Mouse (Mus musculus): ENCODE results near the gene Atad1. TPM values are rescaled to one million over a fixed set of nuclear protein-coding genes. Genes with fewer than 3 reads are reported as not detected.

Atad1 gene
- polyA plus RNA-seq, 1 experiment from 2014 or later, result 79.7 TPM

DNA sequence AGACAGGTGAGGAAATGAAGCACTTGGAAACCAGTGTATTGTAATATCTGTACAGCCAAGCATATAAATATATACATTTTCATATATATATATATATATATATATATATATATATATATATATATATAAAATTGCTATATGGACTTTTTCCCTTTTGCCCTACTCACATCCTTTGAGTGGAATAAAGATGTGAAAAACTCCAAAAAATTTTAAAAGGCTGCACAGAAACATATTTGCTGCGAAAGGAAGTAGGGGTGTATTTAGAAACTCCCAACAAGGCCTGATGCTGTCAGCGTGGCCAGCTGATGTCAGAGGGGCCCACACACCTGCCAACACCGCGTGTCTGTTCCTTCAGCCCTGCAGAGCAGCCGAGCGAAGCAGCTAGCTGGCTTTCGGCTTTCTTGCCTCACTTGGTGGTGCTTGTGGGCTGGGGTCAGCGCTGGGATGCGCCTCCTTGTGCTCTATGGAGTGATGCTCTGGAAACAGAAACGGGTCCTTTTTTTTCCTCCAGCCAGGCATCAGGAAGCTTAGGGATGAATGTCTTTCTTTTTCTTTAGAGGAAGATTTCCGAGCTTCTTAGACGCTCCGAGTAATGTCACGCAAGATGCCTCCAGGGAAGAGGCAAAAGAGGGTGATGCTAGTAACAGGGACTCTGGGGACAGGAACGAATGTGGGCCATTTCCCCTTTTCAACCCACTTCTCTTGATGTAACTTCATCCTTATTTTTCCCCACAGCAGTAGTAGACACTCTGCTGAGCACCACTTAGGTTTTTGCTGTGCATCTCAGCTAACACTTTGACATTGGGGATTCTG is 14.8 kb upstream of the Atad1 start:
- Histone ChIP-seq H3K36me3 (ENCODE audit: control insufficient read depth, insufficient read depth, low read length) (no peaks in the 10 kb centered on the region), H3K27ac (ENCODE audit: low read depth) (no peak overlapping the region), H3K9ac (ENCODE audit: low read length) (no peak overlapping the region), H3K4me2 (ENCODE audit: low read length) (no peak overlapping the region), H3K9me3 (ENCODE audit: control insufficient read depth, low read length) (no peaks in the 10 kb centered on the region), H3K4me1 (replicated peaks; ENCODE audit: control insufficient read depth, insufficient read depth, low read length) (peaks cover 9% of the 10 kb centered on the region; the same call in 1 of the 2 replicates), H3K27me3 (replicated peaks; ENCODE audit: control insufficient read depth, insufficient read depth, low read length) (no peaks in the 10 kb centered on the region), H3K4me3 (ENCODE audit: low read depth, low read length) (no peak overlapping the region)
- ATAC-seq (replicated peaks; ENCODE audit: low FRiP score, low TSS enrichment, low read depth) (no peak), DNase-seq (ENCODE audit: low spot score) (no peak)
- WGBS, result 29% methylated on average over 15 of the region's 15 CpGs

DNA sequence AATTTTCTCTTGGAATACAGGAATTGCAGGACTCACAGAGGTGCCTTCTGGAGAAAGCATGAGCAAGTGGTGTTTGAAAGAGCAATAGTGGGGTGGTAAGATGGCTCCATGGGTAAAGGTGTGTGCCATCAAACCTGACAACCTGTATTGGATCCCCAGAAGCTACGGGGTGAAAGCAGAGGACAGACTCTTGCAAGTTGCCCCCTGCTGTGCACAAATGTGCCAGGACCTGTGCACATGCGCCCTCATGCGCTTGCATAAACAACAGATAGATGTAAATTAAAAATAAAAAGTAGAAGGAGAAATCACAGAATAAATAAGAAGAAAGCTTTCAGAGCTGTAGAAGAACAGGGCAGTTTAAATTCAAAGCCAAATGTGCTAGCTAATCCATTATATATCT is 13.8 kb upstream of the Atad1 start:
- WGBS, result 85% methylated on average over 3 of the region's 3 CpGs
- Histone ChIP-seq H3K27me3 (replicated peaks; ENCODE audit: control insufficient read depth, insufficient read depth, low read length) (no peaks in the 10 kb centered on the region), H3K4me2 (ENCODE audit: low read length) (no peak overlapping the region), H3K9ac (ENCODE audit: low read length) (no peak overlapping the region), H3K9me3 (ENCODE audit: control insufficient read depth, low read length) (no peaks in the 10 kb centered on the region), H3K4me1 (replicated peaks; ENCODE audit: control insufficient read depth, insufficient read depth, low read length) (peaks cover 9% of the 10 kb centered on the region; the same call in 1 of the 2 replicates), H3K36me3 (ENCODE audit: control insufficient read depth, insufficient read depth, low read length) (no peaks in the 10 kb centered on the region), H3K27ac (ENCODE audit: low read depth) (no peak overlapping the region), H3K4me3 (ENCODE audit: low read depth, low read length) (no peak overlapping the region)
- ATAC-seq (replicated peaks; ENCODE audit: low FRiP score, low TSS enrichment, low read depth) (no peak), DNase-seq (ENCODE audit: low spot score) (no peak)

DNA sequence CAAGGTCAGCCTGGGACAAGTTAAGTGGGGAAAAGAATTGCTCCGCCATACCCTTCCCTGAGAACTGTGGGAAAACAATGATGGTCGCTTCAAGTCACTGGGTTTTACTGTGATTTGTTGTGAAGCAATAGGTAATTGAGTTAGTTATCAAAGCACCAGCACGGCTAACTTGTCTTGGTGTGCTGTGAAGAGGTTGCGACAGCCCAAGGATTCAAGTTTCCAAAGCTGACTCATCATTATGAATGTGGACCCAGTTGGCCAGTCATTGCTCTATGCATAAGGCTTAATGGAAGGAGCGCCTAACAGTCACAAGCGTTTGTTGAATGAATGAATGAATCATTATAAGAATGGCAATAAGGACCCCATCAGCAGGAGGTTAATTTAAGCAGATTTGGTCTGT is 12.8 kb upstream of the Atad1 start:
- H3K9ac ChIP-seq (ENCODE audit: low read length), result no peak overlapping the region
- no peak overlapping the region for H3K27ac ChIP-seq (ENCODE audit: low read depth)
- no peaks in the 10 kb centered on the region for H3K9me3 ChIP-seq (ENCODE audit: control insufficient read depth, low read length)
- H3K4me1 ChIP-seq (replicated peaks; ENCODE audit: control insufficient read depth, insufficient read depth, low read length), result peaks cover 9% of the 10 kb centered on the region; the same call in 1 of the 2 replicates
- no peak overlapping the region for H3K4me3 ChIP-seq (ENCODE audit: low read depth, low read length)
- H3K36me3 ChIP-seq (ENCODE audit: control insufficient read depth, insufficient read depth, low read length), result no peaks in the 10 kb centered on the region
- WGBS, result 93% methylated on average over 6 of the region's 6 CpGs
- ATAC-seq (replicated peaks; ENCODE audit: low FRiP score, low TSS enrichment, low read depth) (no peak), DNase-seq (ENCODE audit: low spot score) (no peak)
- H3K4me2 ChIP-seq (ENCODE audit: low read length), result no peak overlapping the region
- H3K27me3 ChIP-seq (replicated peaks; ENCODE audit: control insufficient read depth, insufficient read depth, low read length), result no peaks in the 10 kb centered on the region

DNA sequence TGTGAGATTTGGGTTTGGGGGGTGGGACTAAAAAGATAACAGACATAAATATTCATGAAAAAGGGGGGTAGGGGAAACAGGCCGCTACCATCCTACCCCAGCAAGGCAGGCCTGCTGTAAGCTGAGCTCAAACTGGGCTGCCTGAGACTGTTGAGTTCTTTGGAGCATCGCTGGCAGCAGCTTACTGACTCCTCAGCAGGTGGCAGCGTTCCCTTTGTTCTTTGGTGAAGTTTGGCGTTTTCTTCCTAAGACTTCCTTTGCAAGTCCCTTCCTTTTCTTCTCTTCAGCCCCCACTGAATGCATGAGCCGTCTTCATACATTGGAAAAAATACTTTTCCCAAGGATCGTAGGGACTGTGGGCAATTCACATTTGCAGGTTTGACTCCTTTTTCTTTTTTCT is 9.8 kb upstream of the Atad1 start:
- H3K27me3 ChIP-seq (replicated peaks; ENCODE audit: control insufficient read depth, insufficient read depth, low read length), result no peaks in the 10 kb centered on the region
- no peak overlapping the region for H3K9ac ChIP-seq (ENCODE audit: low read length)
- no peak for DNase-seq (ENCODE audit: low spot score)
- no peak overlapping the region for H3K27ac ChIP-seq (ENCODE audit: low read depth)
- H3K9me3 ChIP-seq (ENCODE audit: control insufficient read depth, low read length), result no peaks in the 10 kb centered on the region
- H3K36me3 ChIP-seq (ENCODE audit: control insufficient read depth, insufficient read depth, low read length), result no peaks in the 10 kb centered on the region
- no peak for ATAC-seq (replicated peaks; ENCODE audit: low FRiP score, low TSS enrichment, low read depth)
- no peak overlapping the region for H3K4me2 ChIP-seq (ENCODE audit: low read length)
- WGBS, result 23% methylated on average over 6 of the region's 6 CpGs
- no peaks in the 10 kb centered on the region for H3K4me1 ChIP-seq (replicated peaks; ENCODE audit: control insufficient read depth, insufficient read depth, low read length)
- H3K4me3 ChIP-seq (ENCODE audit: low read depth, low read length), result no peak overlapping the region

DNA sequence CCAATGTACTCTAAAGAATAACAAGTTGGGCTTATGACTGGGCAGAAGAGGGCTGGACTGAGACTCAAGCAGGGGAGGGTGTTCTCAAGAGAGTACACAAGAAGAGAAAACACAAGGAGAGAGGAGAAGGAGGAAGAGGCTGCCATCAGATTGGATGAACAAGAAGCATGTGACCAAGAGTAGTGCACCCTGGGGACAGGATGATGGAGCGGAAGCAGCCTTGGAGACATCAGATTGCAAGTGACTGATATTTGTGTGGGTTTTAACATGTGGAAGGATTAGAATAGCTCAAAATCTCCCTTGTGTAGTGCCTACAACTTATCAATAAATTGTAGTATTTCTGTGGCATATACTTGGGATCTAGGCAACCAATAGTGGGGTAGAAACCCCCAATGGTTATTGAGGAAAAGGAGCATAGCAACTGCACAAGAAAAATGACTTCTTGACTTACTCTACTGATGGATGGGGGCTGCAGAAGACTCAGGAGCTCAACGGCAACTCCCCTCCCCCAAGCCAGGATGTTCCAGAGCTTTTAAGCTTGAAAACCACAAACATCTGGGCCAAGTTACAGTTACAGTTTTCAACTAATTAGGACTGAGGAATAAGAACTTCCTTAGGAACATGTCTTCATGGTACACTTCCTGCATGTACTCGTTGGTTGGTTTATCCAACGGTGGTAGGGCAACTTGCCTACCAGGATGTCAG is 1.2 kb upstream of the Atad1 start:
- Histone ChIP-seq H3K4me1 (replicated peaks; ENCODE audit: control insufficient read depth, insufficient read depth, low read length) (no peaks in the 10 kb centered on the region), H3K36me3 (ENCODE audit: control insufficient read depth, insufficient read depth, low read length) (no peaks in the 10 kb centered on the region), H3K4me3 (ENCODE audit: low read depth, low read length) (no peak overlapping the region), H3K27me3 (replicated peaks; ENCODE audit: control insufficient read depth, insufficient read depth, low read length) (no peaks in the 10 kb centered on the region), H3K27ac (ENCODE audit: low read depth) (no peak overlapping the region), H3K9me3 (ENCODE audit: control insufficient read depth, low read length) (no peaks in the 10 kb centered on the region), H3K9ac (ENCODE audit: low read length) (no peak overlapping the region), H3K4me2 (ENCODE audit: low read length) (no peak overlapping the region)
- DNase-seq (ENCODE audit: low spot score) (no peak), ATAC-seq (replicated peaks; ENCODE audit: low FRiP score, low TSS enrichment, low read depth) (no peak)
- WGBS, result 85% methylated on average over 4 of the region's 4 CpGs

DNA sequence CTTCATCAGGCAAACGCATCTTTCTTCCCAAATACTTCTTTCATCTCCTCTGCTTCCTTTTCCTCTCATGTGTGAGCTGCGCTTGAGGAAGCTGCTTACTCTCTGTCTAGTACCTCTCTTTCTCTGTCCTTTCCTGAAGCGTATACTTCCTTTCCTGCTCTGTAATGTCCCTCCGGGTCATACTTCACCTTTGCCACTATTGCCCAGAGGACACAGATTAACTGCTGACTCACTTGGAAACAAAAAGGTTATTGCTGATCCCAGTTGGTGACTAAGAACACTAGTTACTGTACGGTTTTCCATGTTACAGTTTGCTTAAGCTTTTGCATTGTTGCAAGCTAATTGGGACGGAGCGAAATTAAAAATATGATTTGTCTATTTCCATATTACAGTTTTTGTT is 1.7 kb downstream of the Atad1 start:
- H3K27ac ChIP-seq (ENCODE audit: low read depth), result no peak overlapping the region
- H3K4me2 ChIP-seq (ENCODE audit: low read length), result no peak overlapping the region
- no peak overlapping the region for H3K9ac ChIP-seq (ENCODE audit: low read length)
- DNase-seq (ENCODE audit: low spot score) (no peak), ATAC-seq (replicated peaks; ENCODE audit: low FRiP score, low TSS enrichment, low read depth) (no peak)
- H3K4me1 ChIP-seq (replicated peaks; ENCODE audit: control insufficient read depth, insufficient read depth, low read length), result no peaks in the 10 kb centered on the region
- 80% methylated on average over 7 of the region's 7 CpGs for WGBS
- H3K9me3 ChIP-seq (ENCODE audit: control insufficient read depth, low read length), result no peaks in the 10 kb centered on the region
- H3K4me3 ChIP-seq (ENCODE audit: low read depth, low read length), result no peak overlapping the region
- no peaks in the 10 kb centered on the region for H3K36me3 ChIP-seq (ENCODE audit: control insufficient read depth, insufficient read depth, low read length)
- no peaks in the 10 kb centered on the region for H3K27me3 ChIP-seq (replicated peaks; ENCODE audit: control insufficient read depth, insufficient read depth, low read length)

DNA sequence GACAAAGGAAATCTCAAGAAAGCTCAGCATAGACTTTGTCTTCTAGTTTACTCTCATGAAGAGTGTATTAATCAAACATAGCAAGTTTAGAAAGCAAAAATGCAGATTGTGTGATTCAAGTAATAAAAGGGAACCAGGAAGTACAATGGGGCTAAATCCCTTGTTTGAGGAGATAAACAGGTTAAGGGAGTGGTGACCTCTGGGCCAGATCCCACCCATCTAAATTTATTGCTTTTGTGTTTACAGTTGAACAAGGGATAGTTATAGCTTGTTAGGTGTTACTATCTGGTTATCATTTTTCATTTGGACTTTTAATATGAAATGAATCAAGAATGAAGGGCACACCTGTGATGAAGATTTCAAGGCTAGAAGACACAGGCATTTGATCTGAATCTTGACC is 6.7 kb downstream of the Atad1 start:
- Histone ChIP-seq H3K4me2 (ENCODE audit: low read length) (no peak overlapping the region), H3K4me1 (replicated peaks; ENCODE audit: control insufficient read depth, insufficient read depth, low read length) (no peaks in the 10 kb centered on the region), H3K36me3 (ENCODE audit: control insufficient read depth, insufficient read depth, low read length) (no peaks in the 10 kb centered on the region), H3K9me3 (ENCODE audit: control insufficient read depth, low read length) (no peaks in the 10 kb centered on the region), H3K4me3 (ENCODE audit: low read depth, low read length) (no peak overlapping the region), H3K9ac (ENCODE audit: low read length) (no peak overlapping the region), H3K27ac (ENCODE audit: low read depth) (no peak overlapping the region), H3K27me3 (replicated peaks; ENCODE audit: control insufficient read depth, insufficient read depth, low read length) (0 out of 2 replicates have a peak, but pooled peaks cover 4% of the 10 kb centered on the region)
- ATAC-seq (replicated peaks; ENCODE audit: low FRiP score, low TSS enrichment, low read depth) (no peak), DNase-seq (ENCODE audit: low spot score) (no peak)

DNA sequence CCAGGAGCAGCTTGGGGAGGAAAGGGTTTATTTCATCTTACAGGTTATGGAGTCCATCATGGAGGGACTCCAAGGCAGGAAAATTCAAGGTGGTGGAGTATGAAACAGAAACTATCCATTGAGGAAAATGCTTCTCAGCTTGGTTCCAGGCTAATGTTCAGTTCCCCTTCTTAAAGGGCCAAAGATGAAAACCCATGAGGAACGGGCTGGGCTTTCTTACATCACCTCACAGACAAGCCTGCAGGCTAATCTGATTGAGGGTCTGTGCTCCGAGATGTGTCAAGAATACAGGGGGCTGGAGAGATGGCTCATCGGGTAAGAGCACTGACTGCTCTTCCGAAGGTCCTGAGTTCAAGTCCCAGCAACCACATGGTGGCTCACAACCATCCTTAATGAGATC is 9.8 kb downstream of the Atad1 start:
- H3K36me3 ChIP-seq (ENCODE audit: control insufficient read depth, insufficient read depth, low read length), result no peaks in the 10 kb centered on the region
- no peak overlapping the region for H3K4me2 ChIP-seq (ENCODE audit: low read length)
- ATAC-seq (replicated peaks; ENCODE audit: low FRiP score, low TSS enrichment, low read depth), result no peak
- H3K9me3 ChIP-seq (ENCODE audit: control insufficient read depth, low read length), result no peaks in the 10 kb centered on the region
- no peak overlapping the region for H3K27ac ChIP-seq (ENCODE audit: low read depth)
- no peak overlapping the region for H3K4me3 ChIP-seq (ENCODE audit: low read depth, low read length)
- peaks cover 22% of the 10 kb centered on the region for H3K27me3 ChIP-seq (replicated peaks; ENCODE audit: control insufficient read depth, insufficient read depth, low read length)
- no peak for DNase-seq (ENCODE audit: low spot score)
- WGBS, result 84% methylated on average over 4 of the region's 4 CpGs
- H3K4me1 ChIP-seq (replicated peaks; ENCODE audit: control insufficient read depth, insufficient read depth, low read length), result 0 out of 2 replicates have a peak, but pooled peaks cover 4% of the 10 kb centered on the region
- H3K9ac ChIP-seq (ENCODE audit: low read length), result no peak overlapping the region
